Mouse (Mus musculus): Measurements from ENCODE around the gene Col12a1. TPM values are rescaled to one million over a fixed set of nuclear protein-coding genes. Genes with fewer than 3 reads are reported as not detected.

The Col12a1 gene
- polyA plus RNA-seq, 1 experiment from 2014 or later = 20.5 TPM

DNA sequence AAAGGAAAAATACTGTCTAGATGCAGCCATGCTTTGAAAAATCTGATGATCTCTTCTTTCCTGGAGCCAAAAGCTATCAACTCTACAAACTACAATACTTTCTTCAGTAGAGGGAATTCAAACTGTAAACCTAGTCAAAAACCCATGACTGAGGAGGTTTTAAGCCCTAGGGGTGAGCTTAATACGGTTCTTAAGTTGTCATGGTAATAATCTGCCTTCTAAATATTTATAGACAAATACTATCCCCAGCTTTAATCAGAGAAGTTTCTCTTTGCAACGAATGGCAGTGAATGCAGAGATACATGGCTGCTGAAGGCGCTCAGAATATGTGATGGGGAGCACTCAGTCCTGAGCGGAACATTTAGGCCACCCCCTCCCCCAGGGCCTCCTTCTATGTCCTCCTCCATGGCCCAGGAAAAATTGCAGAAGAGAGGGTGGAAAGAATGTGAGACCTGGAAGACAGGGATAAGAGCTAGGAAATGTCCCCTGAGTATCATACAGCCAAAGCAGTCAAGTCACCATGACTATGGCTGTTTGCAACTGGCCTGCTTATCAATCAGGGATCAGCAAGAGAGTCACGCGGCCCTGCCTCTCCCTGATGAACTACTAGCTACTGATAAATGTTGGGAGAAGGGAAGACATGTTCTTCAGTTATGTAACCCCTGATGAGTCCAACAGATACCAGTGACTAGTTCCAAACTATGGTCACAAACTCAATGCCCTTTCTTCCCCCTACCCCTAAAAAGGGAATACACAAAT, 99.6 kb downstream of the Col12a1 start:
- WGBS = 85% methylated on average over 6 of the region's 6 CpGs
- no peaks in the 10 kb centered on the region for H3K36me3 ChIP-seq
- H3K9me3 ChIP-seq (replicated peaks) = no peaks in the 10 kb centered on the region
- no peak overlapping the region for H3K9ac ChIP-seq (replicated peaks)
- no peaks in the 10 kb centered on the region for H3K27me3 ChIP-seq (replicated peaks)
- no peak overlapping the region for H3K4me2 ChIP-seq
- no peak overlapping the region for H3K27ac ChIP-seq (replicated peaks)
- no peak overlapping the region for H3K4me3 ChIP-seq (replicated peaks)
- no peak for ATAC-seq (ENCODE audit: low FRiP score)
- H3K4me1 ChIP-seq = no peaks in the 10 kb centered on the region

DNA sequence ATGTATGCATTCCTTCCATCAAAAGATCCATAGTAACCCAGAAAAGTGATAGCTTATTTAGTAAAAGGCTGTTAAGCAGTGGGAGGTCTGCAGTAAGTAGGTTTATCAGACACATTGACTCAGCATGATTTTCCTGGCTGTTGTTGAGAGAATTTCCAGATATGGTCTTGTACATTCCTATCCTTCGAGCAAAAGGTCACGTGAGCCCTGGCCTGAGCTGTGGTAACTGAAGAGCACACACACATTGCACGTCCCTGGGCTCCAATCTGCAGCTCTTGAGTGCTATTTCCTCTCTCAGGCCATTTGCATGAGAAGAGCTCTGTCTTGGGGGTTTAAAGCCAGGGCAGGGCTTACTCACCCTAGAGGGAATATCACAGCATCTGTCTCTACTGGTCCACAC, 101.3 kb downstream of the Col12a1 start:
- no peaks in the 10 kb centered on the region for H3K4me1 ChIP-seq
- H3K27ac ChIP-seq (replicated peaks) = no peak overlapping the region
- no peaks in the 10 kb centered on the region for H3K27me3 ChIP-seq (replicated peaks)
- no peaks in the 10 kb centered on the region for H3K9me3 ChIP-seq (replicated peaks)
- WGBS = 29% methylated on average over 3 of the region's 3 CpGs
- H3K4me2 ChIP-seq = no peak overlapping the region
- no peak overlapping the region for H3K9ac ChIP-seq (replicated peaks)
- ATAC-seq (ENCODE audit: low FRiP score) = no peak
- H3K36me3 ChIP-seq = no peaks in the 10 kb centered on the region
- H3K4me3 ChIP-seq (replicated peaks) = no peak overlapping the region

DNA sequence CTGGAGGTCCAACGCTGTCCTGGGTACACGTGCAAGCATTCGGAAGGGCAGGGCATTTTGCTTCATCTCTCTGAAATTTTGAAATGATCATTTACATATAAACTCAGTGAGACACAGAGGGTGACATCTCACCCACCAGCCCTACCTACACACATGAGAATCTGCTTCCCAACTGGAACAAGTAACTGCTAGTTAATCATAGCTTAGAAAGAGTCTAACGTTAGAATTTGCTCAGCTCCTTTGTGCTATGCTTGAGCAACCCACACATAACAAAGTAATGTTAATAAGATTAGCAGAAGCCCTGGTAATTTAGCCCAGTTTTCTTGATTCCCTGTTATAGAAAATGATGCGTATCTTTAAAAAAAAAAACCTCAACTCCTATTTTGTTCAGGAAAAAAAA, 102.6 kb downstream of the Col12a1 start:
- H3K9me3 ChIP-seq (replicated peaks) = no peaks in the 10 kb centered on the region
- WGBS = 83% methylated on average over 5 of the region's 5 CpGs
- no peaks in the 10 kb centered on the region for H3K4me1 ChIP-seq
- no peak overlapping the region for H3K4me2 ChIP-seq
- no peaks in the 10 kb centered on the region for H3K27me3 ChIP-seq (replicated peaks)
- no peak for ATAC-seq (ENCODE audit: low FRiP score)
- no peak overlapping the region for H3K9ac ChIP-seq (replicated peaks)
- H3K36me3 ChIP-seq = no peaks in the 10 kb centered on the region
- no peak overlapping the region for H3K4me3 ChIP-seq (replicated peaks)
- no peak overlapping the region for H3K27ac ChIP-seq (replicated peaks)

DNA sequence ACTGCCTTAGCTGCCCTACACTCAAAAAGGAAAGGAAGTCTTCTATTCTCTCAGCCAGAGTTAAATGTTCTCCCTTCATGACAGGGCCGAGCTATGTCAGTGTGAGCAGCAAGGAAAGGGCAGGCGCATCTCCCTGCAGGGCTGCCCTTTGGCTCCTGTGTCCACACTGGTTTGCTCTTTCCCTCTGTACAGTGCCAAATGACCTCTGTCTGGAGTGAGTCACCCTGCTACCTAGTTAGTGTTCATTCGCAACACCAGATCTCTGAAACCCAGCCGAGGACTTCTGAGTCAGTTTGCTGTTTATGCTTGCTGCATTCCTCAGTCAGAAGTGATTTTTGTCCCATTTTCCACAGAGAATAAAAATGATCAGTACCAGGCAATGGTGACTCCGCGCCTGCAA, 108.3 kb downstream of the Col12a1 start:
- no peak overlapping the region for H3K4me3 ChIP-seq (replicated peaks)
- no peak overlapping the region for H3K4me2 ChIP-seq
- ATAC-seq (ENCODE audit: low FRiP score) = no peak
- H3K9ac ChIP-seq (replicated peaks) = no peak overlapping the region
- 0 out of 2 replicates have a peak, but pooled peaks cover 4% of the 10 kb centered on the region for H3K4me1 ChIP-seq
- H3K36me3 ChIP-seq = no peaks in the 10 kb centered on the region
- H3K9me3 ChIP-seq (replicated peaks) = no peaks in the 10 kb centered on the region
- 88% methylated on average over 6 of the region's 6 CpGs for WGBS
- H3K27ac ChIP-seq (replicated peaks) = no peak overlapping the region
- no peaks in the 10 kb centered on the region for H3K27me3 ChIP-seq (replicated peaks)

DNA sequence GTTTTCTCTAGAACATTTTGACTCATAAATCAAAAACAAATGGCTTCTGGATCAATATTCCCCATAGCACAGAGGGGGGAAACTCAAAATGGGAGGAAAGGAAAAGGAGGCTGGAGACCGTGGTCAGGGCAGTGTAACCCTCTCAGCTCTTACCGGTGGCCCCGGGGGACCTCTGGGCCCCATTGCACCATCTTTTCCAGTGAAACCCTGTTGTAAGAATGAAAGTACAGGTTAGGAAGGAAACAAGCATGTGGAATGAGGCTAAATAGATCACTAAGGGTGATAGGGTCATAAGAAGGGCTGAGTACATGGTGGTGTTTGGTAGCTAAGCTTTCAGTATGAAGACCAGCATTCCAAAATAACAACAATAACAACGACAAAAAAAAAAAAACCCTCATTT, 109.0 kb downstream of the Col12a1 start:
- Histone ChIP-seq H3K27me3 (replicated peaks) (no peaks in the 10 kb centered on the region), H3K36me3 (no peaks in the 10 kb centered on the region), H3K4me3 (replicated peaks) (no peak overlapping the region), H3K4me2 (no peak overlapping the region), H3K27ac (replicated peaks) (no peak overlapping the region), H3K9me3 (replicated peaks) (no peaks in the 10 kb centered on the region), H3K9ac (replicated peaks) (no peak overlapping the region), H3K4me1 (0 out of 2 replicates have a peak, but pooled peaks cover 4% of the 10 kb centered on the region)
- no peak for ATAC-seq (ENCODE audit: low FRiP score)
- 91% methylated on average over 4 of the region's 4 CpGs for WGBS

DNA sequence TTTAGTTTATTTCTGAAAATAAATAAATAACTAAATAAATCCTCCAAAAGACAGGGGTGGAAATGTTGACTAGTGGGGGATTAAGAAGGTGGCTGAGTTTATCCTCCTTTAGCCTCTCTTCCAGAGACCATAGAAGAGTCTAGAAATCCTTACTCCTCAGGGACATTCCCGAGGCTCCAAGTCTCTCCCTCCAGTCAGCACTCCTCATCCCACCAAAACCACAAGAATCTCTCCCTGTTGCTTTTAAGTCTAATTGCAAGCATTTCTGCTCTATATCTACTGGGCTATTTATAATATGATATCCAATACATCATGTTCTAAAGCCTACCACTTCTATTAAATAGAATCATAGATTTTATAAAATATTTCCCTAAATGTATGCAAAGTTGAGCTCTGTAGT, 109.8 kb downstream of the Col12a1 start:
- Histone ChIP-seq H3K9ac (replicated peaks) (no peak overlapping the region), H3K36me3 (no peaks in the 10 kb centered on the region), H3K27ac (replicated peaks) (no peak overlapping the region), H3K27me3 (replicated peaks) (no peaks in the 10 kb centered on the region), H3K4me1 (0 out of 2 replicates have a peak, but pooled peaks cover 4% of the 10 kb centered on the region), H3K4me2 (no peak overlapping the region), H3K4me3 (replicated peaks) (no peak overlapping the region), H3K9me3 (replicated peaks) (no peaks in the 10 kb centered on the region)
- no peak for ATAC-seq (ENCODE audit: low FRiP score)
- 83% methylated on average over 1 of the region's 1 CpGs for WGBS

DNA sequence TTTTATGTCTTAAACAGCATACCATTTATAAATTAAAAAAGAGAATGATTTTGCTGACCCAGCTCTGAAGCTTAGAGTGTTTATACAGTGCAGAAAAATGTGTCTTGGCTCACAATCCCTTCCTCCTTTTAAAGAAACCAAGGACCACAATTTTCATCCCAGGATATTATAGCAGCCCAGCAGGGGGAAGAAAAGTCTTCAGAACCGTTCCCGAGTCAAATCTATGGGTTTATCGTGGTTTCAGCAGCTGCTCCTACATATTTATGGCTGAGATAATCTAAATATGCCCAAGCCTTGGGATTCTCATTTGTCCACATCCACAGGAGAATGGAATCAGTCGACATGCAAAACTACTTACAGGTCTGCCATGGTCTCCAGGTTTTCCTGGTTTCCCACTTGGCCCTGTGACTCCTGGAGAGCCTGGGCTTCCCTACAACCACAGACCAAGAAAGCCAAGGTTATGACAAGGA, 110.5 kb downstream of the Col12a1 start:
- no peaks in the 10 kb centered on the region for H3K36me3 ChIP-seq
- WGBS = 57% methylated on average over 4 of the region's 4 CpGs
- H3K27ac ChIP-seq (replicated peaks) = no peak overlapping the region
- 0 out of 2 replicates have a peak, but pooled peaks cover 4% of the 10 kb centered on the region for H3K4me1 ChIP-seq
- no peak overlapping the region for H3K4me3 ChIP-seq (replicated peaks)
- no peaks in the 10 kb centered on the region for H3K27me3 ChIP-seq (replicated peaks)
- no peak overlapping the region for H3K4me2 ChIP-seq
- no peaks in the 10 kb centered on the region for H3K9me3 ChIP-seq (replicated peaks)
- no peak for ATAC-seq (ENCODE audit: low FRiP score)
- no peak overlapping the region for H3K9ac ChIP-seq (replicated peaks)

DNA sequence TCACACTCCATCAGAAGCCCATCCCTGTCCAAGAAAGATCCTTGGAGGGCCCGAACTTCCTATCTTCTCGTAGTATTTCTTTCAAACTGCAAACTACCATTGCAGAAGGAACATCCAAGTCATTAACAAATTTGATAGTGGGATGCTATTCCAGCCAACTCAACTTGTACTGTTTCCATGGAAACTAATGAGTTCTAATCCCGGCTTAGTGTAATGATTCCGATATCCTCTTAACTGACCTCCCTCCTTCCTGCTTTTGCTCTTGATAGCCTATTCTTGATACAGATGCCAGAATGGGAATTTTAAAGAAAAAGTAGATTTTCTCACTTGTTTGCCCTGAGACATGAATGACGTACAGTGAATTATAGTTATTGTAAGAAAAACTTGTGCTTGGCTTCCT, 112.5 kb downstream of the Col12a1 start:
- 46% methylated on average over 5 of the region's 5 CpGs for WGBS
- no peak for ATAC-seq (ENCODE audit: low FRiP score)

DNA sequence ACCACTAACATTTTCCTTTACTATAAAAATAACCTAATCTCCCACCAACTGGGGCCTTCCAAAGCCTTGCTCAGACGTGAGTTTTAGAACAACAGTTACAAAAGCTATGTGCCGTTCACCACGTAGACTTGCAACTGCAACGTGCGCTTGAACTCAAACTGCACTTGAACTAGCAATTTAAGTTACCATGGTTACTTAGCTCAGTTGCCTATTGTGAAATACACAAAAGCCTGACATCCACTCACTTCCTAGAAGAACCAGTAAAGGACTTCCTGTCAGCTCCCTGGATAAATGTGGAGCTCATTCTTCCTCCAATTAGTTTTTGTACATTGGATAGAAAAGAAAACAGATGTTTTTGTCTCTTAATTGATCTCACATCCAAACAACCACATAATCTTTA, 112.9 kb downstream of the Col12a1 start:
- H3K27ac ChIP-seq (replicated peaks) = no peak overlapping the region
- H3K4me3 ChIP-seq (replicated peaks) = no peak overlapping the region
- 20% methylated on average over 5 of the region's 5 CpGs for WGBS
- 0 out of 2 replicates have a peak, but pooled peaks cover 4% of the 10 kb centered on the region for H3K4me1 ChIP-seq
- H3K9me3 ChIP-seq (replicated peaks) = no peaks in the 10 kb centered on the region
- no peak overlapping the region for H3K9ac ChIP-seq (replicated peaks)
- peak; percentile 66 for ATAC-seq (ENCODE audit: low FRiP score)
- no peaks in the 10 kb centered on the region for H3K36me3 ChIP-seq
- H3K27me3 ChIP-seq (replicated peaks) = no peaks in the 10 kb centered on the region
- no peak overlapping the region for H3K4me2 ChIP-seq

More for the DNA sequence above, 112.5 kb downstream of the Col12a1 start:
- H3K4me2 ChIP-seq = no peak overlapping the region
- no peaks in the 10 kb centered on the region for H3K36me3 ChIP-seq
- H3K27ac ChIP-seq (replicated peaks) = no peak overlapping the region
- H3K27me3 ChIP-seq (replicated peaks) = no peaks in the 10 kb centered on the region
- H3K4me3 ChIP-seq (replicated peaks) = no peak overlapping the region
- H3K9ac ChIP-seq (replicated peaks) = no peak overlapping the region
- no peaks in the 10 kb centered on the region for H3K9me3 ChIP-seq (replicated peaks)
- H3K4me1 ChIP-seq = 0 out of 2 replicates have a peak, but pooled peaks cover 4% of the 10 kb centered on the region

DNA sequence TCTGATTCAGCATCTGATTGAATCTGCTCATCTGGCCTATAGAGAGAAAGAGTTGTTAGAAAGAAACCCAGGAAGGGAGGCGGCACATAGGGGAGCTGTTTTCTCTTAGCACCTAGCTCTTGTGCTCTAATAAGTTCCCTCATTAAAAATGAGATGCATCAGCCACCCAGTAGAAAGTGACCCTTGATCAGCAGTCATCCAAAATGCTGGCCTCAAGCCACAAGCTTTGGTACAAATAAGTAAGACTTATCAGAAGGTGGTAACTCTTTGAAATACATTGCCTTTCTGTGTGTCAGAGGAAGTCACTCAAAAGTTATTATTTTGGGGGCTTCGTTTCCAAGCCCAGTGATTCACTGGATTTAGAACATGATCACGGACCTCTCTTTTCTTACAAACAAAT, 114.1 kb downstream of the Col12a1 start:
- ATAC-seq (ENCODE audit: low FRiP score) = no peak
- Histone ChIP-seq H3K4me1 (0 out of 2 replicates have a peak, but pooled peaks cover 6% of the 10 kb centered on the region), H3K9me3 (replicated peaks) (no peaks in the 10 kb centered on the region), H3K4me3 (replicated peaks) (no peak overlapping the region), H3K9ac (replicated peaks) (no peak overlapping the region), H3K27me3 (replicated peaks) (no peaks in the 10 kb centered on the region), H3K36me3 (no peaks in the 10 kb centered on the region), H3K4me2 (no peak overlapping the region), H3K27ac (replicated peaks) (no peak overlapping the region)
- 94% methylated on average over 3 of the region's 3 CpGs for WGBS

DNA sequence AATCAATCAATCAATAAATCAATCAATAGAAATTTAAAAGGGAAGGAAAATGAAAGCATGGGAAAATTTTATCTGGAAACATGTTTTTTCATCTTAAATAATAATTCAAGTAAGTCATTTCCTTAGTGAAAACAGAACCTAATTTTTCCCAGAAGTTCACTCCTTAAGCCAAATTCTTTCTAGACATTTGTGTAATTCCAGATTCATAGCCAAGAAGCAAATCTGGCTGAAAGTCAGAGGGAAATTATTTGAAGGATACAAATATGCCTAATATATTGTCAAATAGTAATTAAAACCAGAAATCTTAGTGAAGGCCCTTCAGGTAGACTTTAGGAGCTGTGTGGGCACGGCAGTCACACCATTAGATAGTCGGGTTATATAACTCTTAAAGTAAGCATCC, 115.2 kb downstream of the Col12a1 start:
- 88% methylated on average over 2 of the region's 2 CpGs for WGBS
- no peak for ATAC-seq (ENCODE audit: low FRiP score)
- no peak overlapping the region for H3K9ac ChIP-seq (replicated peaks)

DNA sequence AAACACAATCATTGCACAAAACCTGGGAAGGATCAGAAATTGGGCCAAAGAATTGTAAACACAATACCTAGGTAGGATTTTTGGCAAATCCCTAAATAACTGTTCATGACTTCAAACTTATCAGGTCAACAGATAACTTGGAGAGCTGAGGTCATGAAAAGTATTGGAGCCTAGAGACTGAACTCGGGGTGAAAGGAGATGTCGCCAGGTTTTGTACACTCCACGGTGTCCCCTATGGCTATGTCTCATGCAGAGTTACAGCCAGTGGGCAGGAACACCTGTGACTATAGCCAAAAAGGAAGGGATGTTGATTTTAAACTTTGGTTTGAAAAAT, 118.4 kb downstream of the Col12a1 start:
- Histone ChIP-seq H3K9me3 (replicated peaks) (no peaks in the 10 kb centered on the region), H3K27ac (replicated peaks) (no peak overlapping the region), H3K27me3 (replicated peaks) (no peaks in the 10 kb centered on the region), H3K4me1 (0 out of 2 replicates have a peak, but pooled peaks cover 5% of the 10 kb centered on the region), H3K9ac (replicated peaks) (no peak overlapping the region), H3K36me3 (no peaks in the 10 kb centered on the region), H3K4me3 (replicated peaks) (no peak overlapping the region), H3K4me2 (no peak overlapping the region)
- no peak for ATAC-seq (ENCODE audit: low FRiP score)
- WGBS = 95% methylated on average over 3 of the region's 3 CpGs

More for the DNA sequence above, 115.2 kb downstream of the Col12a1 start:
- no peaks in the 10 kb centered on the region for H3K27me3 ChIP-seq (replicated peaks)
- no peak overlapping the region for H3K4me2 ChIP-seq
- no peaks in the 10 kb centered on the region for H3K36me3 ChIP-seq
- 0 out of 2 replicates have a peak, but pooled peaks cover 9% of the 10 kb centered on the region for H3K4me1 ChIP-seq
- H3K4me3 ChIP-seq (replicated peaks) = no peak overlapping the region
- H3K27ac ChIP-seq (replicated peaks) = no peak overlapping the region
- no peaks in the 10 kb centered on the region for H3K9me3 ChIP-seq (replicated peaks)

Measured in neural tube, embryonic 15.5 days (tissue).